Mouse (Mus musculus) stomach, postnatal 0 days (tissue): ENCODE data around the gene Olfr951. TPM values are rescaled to one million over a fixed set of nuclear protein-coding genes. Genes with fewer than 3 reads are reported as not detected.

Experiments
- ATAC-seq: fragments of 200-750 bp; cut with Nextera tagmentation; 2 replicates; pipeline ENCODE4 v1.8.0; 2017; ENCODE audit not compliant: low FRiP score, low TSS enrichment
- DNase-seq: peaks from one replicate; pipeline ENCODE4 v3.0.0-alpha.2; 2016; ENCODE audit warnings: low spot score
- H3K27ac ChIP-seq: fragments of 300-500 bp; sonication (generic); replicated peaks from 2 replicates; pipeline ENCODE4 v1.5.1; 2014; ENCODE audit warnings: mild to moderate bottlenecking, control low read depth
- H3K27me3 ChIP-seq: fragments of 300-500 bp; sonication (generic); 2 replicates; pipeline ENCODE4 v1.6.1; 2014; ENCODE audit warnings: low read length; ENCODE audit not compliant: control insufficient read depth, insufficient read depth
- H3K36me3 ChIP-seq: fragments of 300-500 bp; sonication (generic); 2 replicates; pipeline ENCODE4 v1.6.1; 2014; ENCODE audit warnings: low read length, mixed read lengths; ENCODE audit not compliant: control insufficient read depth, insufficient read depth
- H3K4me1 ChIP-seq: fragments of 300-500 bp; sonication (generic); replicated peaks from 2 replicates; pipeline ENCODE4 v1.6.1; 2014; ENCODE audit warnings: antibody characterized with exemption; ENCODE audit not compliant: control insufficient read depth, insufficient read depth
- H3K4me2 ChIP-seq: fragments of 300-500 bp; sonication (generic); replicated peaks from 2 replicates; pipeline ENCODE4 v1.6.1; 2014; ENCODE audit warnings: low read depth, mild to moderate bottlenecking, control low read depth, moderate library complexity
- H3K4me3 ChIP-seq: fragments of 300-500 bp; sonication (generic); 2 replicates; pipeline ENCODE4 v1.5.1; 2014; ENCODE audit warnings: low read depth, low read length, control low read depth
- H3K9ac ChIP-seq: fragments of 300-500 bp; sonication (generic); 2 replicates; pipeline ENCODE4 v1.6.1; 2014; ENCODE audit warnings: mild to moderate bottlenecking, low read length, control low read depth, mixed read lengths
- H3K9me3 ChIP-seq: fragments of 300-500 bp; sonication (generic); 2 replicates; pipeline ENCODE4 v1.6.1; 2016; ENCODE audit warnings: low read length; ENCODE audit not compliant: control insufficient read depth
- CTCF ChIP-seq: IDR thresholded peaks from 2 replicates; pipeline ENCODE4 v1.5.1; 2016; ENCODE audit warnings: antibody characterized with exemption, low read depth, mild to moderate bottlenecking, moderate library complexity
- EP300 ChIP-seq: optimal IDR thresholded peaks from 2 replicates; pipeline ENCODE3; 2016; ENCODE audit warnings: antibody characterized with exemption
- WGBS: fragments of 180-500 bp; shearing (Covaris S2); extraction: QIAGEN DNeasy Blood & Tissue Kit; methylation state at CpG from one replicate; pipeline ENCODE4 v1.1.7; 2014; 5-methylcytosine and 5-hydroxymethylcytosine counted together
- polyA plus RNA-seq: library from polyadenylated mRNA; unstranded; fragments of >200 nt; fragmentation: Nextera tagmentation; extraction: Ambion mirVana; gene quantifications from 2 replicates; pipeline ENCODE4 v1.2.1, GENCODE M21; 2015

Gene Olfr951
- not detected in 2 replicates for polyA plus RNA-seq

- no peaks in the 10 kb centered on the region for H3K9me3 ChIP-seq
- H3K4me3 ChIP-seq = no peak within 1 kb of the TSS
- no peaks in the 10 kb centered on the region for H3K36me3 ChIP-seq
- ATAC-seq = no peak
- H3K27ac ChIP-seq = no peak within 1 kb of the TSS
- no peak within 1 kb of the TSS for H3K4me2 ChIP-seq
- TF ChIP-seq CTCF = no peak
- TF ChIP-seq EP300 = no peak
- no peak within 1 kb of the TSS for H3K9ac ChIP-seq
- no peaks in the 10 kb centered on the region for H3K4me1 ChIP-seq
- 89% methylated on average over 2 of the region's 2 CpGs for WGBS
- DNase-seq = no peak
- no peaks in the 10 kb centered on the region for H3K27me3 ChIP-seq
These were observed at the start of gene Olfr951 for GRCm38 (mm10) chr9:39387110-39387509. Gene Olfr951 (plus strand): TSS chr9:39387410.

GRCm38 (mm10) chr9:39427048-39427447 is 39.8 kb downstream of the Olfr951 start, which contains the start of gene Olfr952:
Gene Olfr952 (minus strand): TSS chr9:39427148.
- H3K9ac ChIP-seq = no peak within 1 kb of the TSS
- H3K27ac ChIP-seq = no peak within 1 kb of the TSS
- ATAC-seq = no peak
- no peaks in the 10 kb centered on the region for H3K4me1 ChIP-seq
- no peaks in the 10 kb centered on the region for H3K27me3 ChIP-seq
- DNase-seq = no peak
- H3K4me3 ChIP-seq = no peak within 1 kb of the TSS
- no peaks in the 10 kb centered on the region for H3K9me3 ChIP-seq
- no peaks in the 10 kb centered on the region for H3K36me3 ChIP-seq
- H3K4me2 ChIP-seq = no peak within 1 kb of the TSS
- no peak for TF ChIP-seq EP300
- TF ChIP-seq CTCF = no peak

Other genes with a start within 250 kb of the Olfr951 start
- gene Olfr943, start 221.1 kb upstream of the Olfr951 start, polyA plus RNA-seq = 0.01 TPM in 1 of 2 replicates, not detected in the other
- gene Olfr944, start 185.5 kb upstream of the Olfr951 start, polyA plus RNA-seq = not detected in 2 replicates
- gene Olfr1537, start 137.4 kb upstream of the Olfr951 start, polyA plus RNA-seq = not detected in 2 replicates
- not detected in 2 replicates for gene Olfr945, start 110.6 kb upstream of the Olfr951 start, polyA plus RNA-seq
- gene Olfr948, start 61.4 kb upstream of the Olfr951 start, polyA plus RNA-seq = not detected in 2 replicates
- gene Olfr952, start 39.7 kb downstream of the Olfr951 start, polyA plus RNA-seq = not detected in 2 replicates
- gene Olfr954, start 69.3 kb downstream of the Olfr951 start, polyA plus RNA-seq = 0.02 TPM in 1 of 2 replicates, not detected in the other
- not detected in 2 replicates for gene Olfr955, start 84.5 kb downstream of the Olfr951 start, polyA plus RNA-seq
- gene Olfr44, start 106.6 kb downstream of the Olfr951 start, polyA plus RNA-seq = not detected in 2 replicates
- gene Olfr957, start 128.4 kb downstream of the Olfr951 start, polyA plus RNA-seq = not detected in 2 replicates
- not detected in 2 replicates for gene Olfr958, start 166.6 kb downstream of the Olfr951 start, polyA plus RNA-seq
- gene Olfr959, start 188.2 kb downstream of the Olfr951 start, polyA plus RNA-seq = not detected in 2 replicates
- gene AW551984, start 217.0 kb downstream of the Olfr951 start, polyA plus RNA-seq = 10.6 and 12.5 TPM in 2 replicates
- gene Olfr148, start 223.2 kb downstream of the Olfr951 start, polyA plus RNA-seq = not detected in 2 replicates
- not detected in 2 replicates for gene Olfr960, start 234.0 kb downstream of the Olfr951 start, polyA plus RNA-seq